Mouse (Mus musculus) heart, adult 2 months (tissue): ENCODE measurements around the gene Ttn. TPM values are rescaled to one million over a fixed set of nuclear protein-coding genes. Genes with fewer than 3 reads are reported as not detected.

ENCODE experiments used
- DNase-seq, 2 experiments: peaks; one replicate each; pipeline ENCODE4 v3.0.0; 2021
- H3K27ac ChIP-seq: fragments of 200-600 bp; 2 replicates; pipeline ENCODE4 v1.8.1; 2022
- H3K27me3 ChIP-seq: fragments of 200-500 bp; 2 replicates; pipeline ENCODE4 v1.6.1; 2012; ENCODE audit warnings: mild to moderate bottlenecking, low read length, inconsistent platforms, mixed read lengths; ENCODE audit not compliant: control insufficient read depth, insufficient read depth
- H3K36me3 ChIP-seq: fragments of 200-500 bp; 2 replicates; pipeline ENCODE4 v1.6.1; 2012; ENCODE audit warnings: low read length, inconsistent platforms; ENCODE audit not compliant: control insufficient read depth, insufficient read depth
- H3K4me1 ChIP-seq: fragments of 200-500 bp; 2 replicates; pipeline ENCODE4 v1.6.1; 2011; ENCODE audit warnings: low read length; ENCODE audit not compliant: control insufficient read depth, insufficient read depth
- H3K4me3 ChIP-seq: fragments of 200-600 bp; 2 replicates; pipeline ENCODE4 v1.8.1; 2022
- H3K79me2 ChIP-seq: fragments of 200-500 bp; replicated peaks from 2 replicates; pipeline ENCODE4 v1.6.1; 2012; ENCODE audit warnings: mild to moderate bottlenecking, inconsistent platforms, low read length, moderate library complexity, mixed read lengths; ENCODE audit not compliant: control insufficient read depth, insufficient read depth
- H3K9ac ChIP-seq: fragments of 200-500 bp; 2 replicates; pipeline ENCODE4 v1.6.1; 2012; ENCODE audit warnings: low read depth, mild to moderate bottlenecking, control low read depth, inconsistent platforms, low read length, mixed read lengths
- CTCF ChIP-seq: fragments of 200-600 bp; IDR thresholded peaks from 2 replicates; pipeline ENCODE4 v1.8.1; 2022; ENCODE audit warnings: antibody characterized with exemption, mild to moderate bottlenecking, moderate library complexity
- EP300 ChIP-seq: fragments of 200-500 bp; IDR thresholded peaks from 2 replicates; pipeline ENCODE4 v1.6.1; 2011; ENCODE audit warnings: low read depth, low read length, control low read depth; ENCODE audit not compliant: insufficient read depth
- POLR2A ChIP-seq: fragments of 200-500 bp; IDR thresholded peaks from 2 replicates; pipeline ENCODE4 v1.6.1; 2011; ENCODE audit warnings: mild to moderate bottlenecking, low read depth, low read length, control low read depth; ENCODE audit not compliant: insufficient read depth
- WGBS: fragments of 180-500 bp; shearing (Covaris S2); methylation state at CpG from one replicate; pipeline ENCODE4 v1.1.7; 2018; 5-methylcytosine and 5-hydroxymethylcytosine counted together
- intact Hi-C: fragments of 180-260 bp; cut with DNase I; formaldehyde crosslinking; loops from one replicate; pipeline ENCODE4 v1.15.1; 2025
- polyA plus RNA-seq: library from polyadenylated mRNA; depleted of rRNA; stranded (reverse); fragments of >200 nt; gene quantifications from 2 replicates; pipeline ENCODE4 v1.2.3, GENCODE M21; 2012
- total RNA-seq, 2 experiments: library from RNA; stranded (reverse); gene quantifications; 2 replicates each; pipeline ENCODE4 v1.2.3; 2021

The Ttn gene
- total and polyA plus RNA-seq, 3 experiments, result 88.4 to 3,090 (median 2,567) TPM

- TF ChIP-seq POLR2A (0 out of 2 replicates have a peak, but pooled peaks have one; percentile 12), EP300 (no peak), CTCF (no peak)
- intact Hi-C loops, result no loop called here
- H3K27me3 ChIP-seq, result no peaks in the 10 kb centered on the region
- H3K79me2 ChIP-seq, result no peaks in the 10 kb centered on the region
- no peaks in the 10 kb centered on the region for H3K4me1 ChIP-seq
- H3K9ac ChIP-seq, result no peak overlapping the region
- no peak overlapping the region for H3K4me3 ChIP-seq
- 77% methylated on average over 11 of the region's 11 CpGs for WGBS
- peaks cover 40% of the 10 kb centered on the region for H3K36me3 ChIP-seq
- no peak overlapping the region for H3K27ac ChIP-seq
- DNase-seq, result no peak
Measured at GRCm38 (mm10) chr2:76899886-76900285, 82.5 kb downstream of the Ttn start.

GRCm38 (mm10) chr2:76896990-76897389, 85.4 kb downstream of the Ttn start:
- no peak overlapping the region for H3K27ac ChIP-seq
- H3K36me3 ChIP-seq, result peaks cover 37% of the 10 kb centered on the region
- 64% methylated on average over 8 of the region's 8 CpGs for WGBS

GRCm38 (mm10) chr2:76895327-76895726, 87.0 kb downstream of the Ttn start:
- Histone ChIP-seq H3K27ac (no peak overlapping the region), H3K4me1 (no peaks in the 10 kb centered on the region), H3K9ac (no peak overlapping the region), H3K79me2 (no peaks in the 10 kb centered on the region), H3K4me3 (no peak overlapping the region), H3K36me3 (peaks cover 46% of the 10 kb centered on the region), H3K27me3 (no peaks in the 10 kb centered on the region)
- 78% methylated on average over 4 of the region's 4 CpGs for WGBS
- TF ChIP-seq EP300 (no peak), POLR2A (no peak; the same call in none of the 2 replicates), CTCF (no peak)
- intact Hi-C loops, result no loop called here
- no peak for DNase-seq

More at GRCm38 (mm10) chr2:76896990-76897389, 85.4 kb downstream of the Ttn start:
- Histone ChIP-seq H3K4me3 (no peak overlapping the region), H3K4me1 (no peaks in the 10 kb centered on the region), H3K27me3 (no peaks in the 10 kb centered on the region), H3K9ac (no peak overlapping the region), H3K79me2 (no peaks in the 10 kb centered on the region)
- DNase-seq, result no peak
- intact Hi-C loops, result no loop called here
- TF ChIP-seq CTCF (no peak), POLR2A (no peak), EP300 (no peak)

GRCm38 (mm10) chr2:76888721-76889120, 93.6 kb downstream of the Ttn start:
- Histone ChIP-seq H3K36me3 (peaks cover 56% of the 10 kb centered on the region), H3K79me2 (no peaks in the 10 kb centered on the region), H3K27me3 (no peaks in the 10 kb centered on the region), H3K4me1 (no peaks in the 10 kb centered on the region), H3K27ac (peak overlapping the region; percentile 0), H3K9ac (no peak overlapping the region), H3K4me3 (no peak overlapping the region)
- peak; percentile 53; the same call in 1 of the 2 replicates for TF ChIP-seq POLR2A
- TF ChIP-seq CTCF, result no peak
- peak; percentile 94 for TF ChIP-seq EP300
- 57% methylated on average over 7 of the region's 7 CpGs for WGBS
- intact Hi-C loops, result no loop called here
- DNase-seq, result no peak

GRCm38 (mm10) chr2:76885855-76886254, 96.5 kb downstream of the Ttn start:
- TF ChIP-seq EP300 (0 out of 2 replicates have a peak, but pooled peaks have one; percentile 28), POLR2A (0 out of 2 replicates have a peak, but pooled peaks have one; percentile 9), CTCF (no peak)
- WGBS, result 49% methylated on average over 13 of the region's 13 CpGs
- Histone ChIP-seq H3K27ac (no peak overlapping the region; the same call in 1 of the 2 replicates), H3K9ac (no peak overlapping the region), H3K27me3 (no peaks in the 10 kb centered on the region), H3K4me3 (no peak overlapping the region), H3K79me2 (no peaks in the 10 kb centered on the region), H3K36me3 (peaks cover 50% of the 10 kb centered on the region), H3K4me1 (no peaks in the 10 kb centered on the region)
- intact Hi-C loops, result no loop called here
- DNase-seq, result peak in 1 of 2 experiments; percentile 18

GRCm38 (mm10) chr2:76881406-76881805, 100.9 kb downstream of the Ttn start:
- no peaks in the 10 kb centered on the region for H3K4me1 ChIP-seq
- intact Hi-C loops, result no loop called here
- no peak overlapping the region for H3K27ac ChIP-seq
- no peak overlapping the region for H3K9ac ChIP-seq
- H3K79me2 ChIP-seq, result no peaks in the 10 kb centered on the region
- H3K27me3 ChIP-seq, result no peaks in the 10 kb centered on the region
- 80% methylated on average over 12 of the region's 12 CpGs for WGBS
- TF ChIP-seq EP300, result peak; percentile 51; the same call in 1 of the 2 replicates
- TF ChIP-seq CTCF, result no peak
- DNase-seq, result no peak
- H3K4me3 ChIP-seq, result no peak overlapping the region
- peaks cover 42% of the 10 kb centered on the region for H3K36me3 ChIP-seq
